Mouse (Mus musculus): ENCODE measurements around the gene Arhgdia. TPM values are rescaled to one million over a fixed set of nuclear protein-coding genes. Genes with fewer than 3 reads are reported as not detected.
A peak's percentile ranks its signal among the peaks of the same experiment; 100 is the strongest.

Arhgdia gene
- total and polyA plus RNA-seq, 2 experiments from 2014 or later, result 297 to 425 TPM

DNA sequence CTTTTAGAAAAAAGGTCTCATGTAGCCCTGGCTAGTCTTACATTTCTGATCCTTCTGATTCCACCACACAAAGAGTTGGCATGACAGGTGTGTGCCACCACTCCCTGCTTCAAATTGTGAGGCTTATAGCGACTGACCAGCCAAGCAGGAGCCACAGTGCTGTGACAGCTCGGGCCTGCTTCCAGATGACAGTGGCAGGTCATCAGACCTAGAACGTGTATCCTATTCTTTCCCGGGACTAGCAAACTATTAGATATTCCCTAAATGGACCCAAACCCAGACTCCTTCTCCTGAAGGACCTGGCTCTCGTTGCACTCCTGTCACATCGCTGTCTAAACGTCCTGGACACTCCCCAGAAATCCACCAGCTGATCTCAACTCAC, 32.6 kb downstream of the Arhgdia start:
- Histone ChIP-seq H3K4me1 (ENCODE audit: insufficient read depth, low read length) (peaks cover 16% of the 10 kb centered on the region), H3K9ac (replicated peaks; ENCODE audit: low read length) (peak overlapping the region; percentile 92), H3K9me3 (ENCODE audit: low read length) (no peaks in the 10 kb centered on the region), H3K27me3 (ENCODE audit: insufficient read depth, low read length) (no peaks in the 10 kb centered on the region), H3K4me3 (ENCODE audit: low read length) (peak overlapping the region; percentile 74), H3K36me3 (ENCODE audit: insufficient read depth, low read length) (peaks cover 10% of the 10 kb centered on the region), H3K4me2 (ENCODE audit: low read depth, low read length) (peak overlapping the region; percentile 86), H3K27ac (peak overlapping the region; percentile 84)
- ATAC-seq, result no peak
- no peak for DNase-seq (ENCODE audit: low spot score)
- TF ChIP-seq CTCF (IDR thresholded peaks at IDR 0.05; ENCODE audit: low read depth), result no peak
- 25% methylated on average over 7 of the region's 7 CpGs for WGBS

GRCm38 (mm10) chr11:120548214-120548613, 33.2 kb downstream of the Arhgdia start:
- no peak for TF ChIP-seq CTCF (IDR thresholded peaks at IDR 0.05; ENCODE audit: low read depth)
- no peaks in the 10 kb centered on the region for H3K27me3 ChIP-seq (ENCODE audit: insufficient read depth, low read length)
- 79% methylated on average over 3 of the region's 3 CpGs for WGBS
- H3K36me3 ChIP-seq (ENCODE audit: insufficient read depth, low read length), result peaks cover 15% of the 10 kb centered on the region
- peak overlapping the region; percentile 84; the same call in 1 of the 2 replicates for H3K27ac ChIP-seq
- H3K4me3 ChIP-seq (ENCODE audit: low read length), result peak overlapping the region; percentile 74
- H3K4me1 ChIP-seq (ENCODE audit: insufficient read depth, low read length), result peaks cover 16% of the 10 kb centered on the region
- DNase-seq (ENCODE audit: low spot score), result no peak
- peak overlapping the region; percentile 92; the same call in 1 of the 2 replicates for H3K9ac ChIP-seq (replicated peaks; ENCODE audit: low read length)
- H3K9me3 ChIP-seq (ENCODE audit: low read length), result no peaks in the 10 kb centered on the region
- no peak for ATAC-seq
- H3K4me2 ChIP-seq (ENCODE audit: low read depth, low read length), result peak overlapping the region; percentile 86

GRCm38 (mm10) chr11:120547469-120547868, 34.0 kb downstream of the Arhgdia start:
- peak overlapping the region; percentile 3; the same call in 1 of the 2 replicates for H3K9ac ChIP-seq (replicated peaks; ENCODE audit: low read length)
- DNase-seq (ENCODE audit: low spot score), result no peak
- no peaks in the 10 kb centered on the region for H3K27me3 ChIP-seq (ENCODE audit: insufficient read depth, low read length)
- peak overlapping the region; percentile 86; the same call in 1 of the 2 replicates for H3K4me2 ChIP-seq (ENCODE audit: low read depth, low read length)
- peaks cover 16% of the 10 kb centered on the region for H3K4me1 ChIP-seq (ENCODE audit: insufficient read depth, low read length)
- 56% methylated on average over 2 of the region's 2 CpGs for WGBS
- H3K36me3 ChIP-seq (ENCODE audit: insufficient read depth, low read length), result peaks cover 23% of the 10 kb centered on the region
- no peak overlapping the region for H3K4me3 ChIP-seq (ENCODE audit: low read length)
- no peak; the same call in 1 of the 2 replicates for TF ChIP-seq CTCF (IDR thresholded peaks at IDR 0.05; ENCODE audit: low read depth)
- ATAC-seq, result no peak
- H3K27ac ChIP-seq, result no peak overlapping the region
- no peaks in the 10 kb centered on the region for H3K9me3 ChIP-seq (ENCODE audit: low read length)

GRCm38 (mm10) chr11:120545964-120546363, 35.5 kb downstream of the Arhgdia start:
- ATAC-seq (no peak), DNase-seq (ENCODE audit: low spot score) (no peak)
- Histone ChIP-seq H3K9ac (replicated peaks; ENCODE audit: low read length) (no peak overlapping the region), H3K4me1 (ENCODE audit: insufficient read depth, low read length) (peaks cover 16% of the 10 kb centered on the region), H3K4me2 (ENCODE audit: low read depth, low read length) (no peak overlapping the region), H3K9me3 (ENCODE audit: low read length) (no peaks in the 10 kb centered on the region), H3K4me3 (ENCODE audit: low read length) (no peak overlapping the region), H3K27me3 (ENCODE audit: insufficient read depth, low read length) (no peaks in the 10 kb centered on the region), H3K36me3 (ENCODE audit: insufficient read depth, low read length) (peaks cover 25% of the 10 kb centered on the region), H3K27ac (no peak overlapping the region)
- 92% methylated on average over 3 of the region's 3 CpGs for WGBS
- no peak for TF ChIP-seq CTCF (IDR thresholded peaks at IDR 0.05; ENCODE audit: low read depth)

DNA sequence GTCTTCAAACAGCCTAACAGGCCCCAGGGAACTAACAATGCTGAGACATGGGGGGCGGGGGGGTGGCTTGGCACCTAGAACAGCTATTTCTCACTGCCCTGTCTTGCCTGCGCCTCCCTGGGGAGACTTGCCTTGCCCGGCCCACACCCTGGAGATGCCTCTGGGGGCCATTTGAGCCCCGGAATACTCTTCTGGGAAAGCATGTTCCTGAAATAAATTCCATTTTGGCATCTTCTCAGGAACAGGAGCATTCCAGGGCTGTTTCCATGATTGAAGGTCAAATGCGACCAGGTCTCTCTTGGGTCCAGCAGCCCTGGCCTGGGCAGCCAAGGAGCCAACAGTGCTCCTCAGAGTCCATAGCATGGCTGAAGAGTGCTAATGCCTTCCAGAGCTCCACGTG, 39.0 kb downstream of the Arhgdia start:
- Histone ChIP-seq H3K4me3 (ENCODE audit: low read length) (no peak overlapping the region), H3K9me3 (ENCODE audit: low read length) (no peaks in the 10 kb centered on the region), H3K27ac (no peak overlapping the region), H3K27me3 (ENCODE audit: insufficient read depth, low read length) (no peaks in the 10 kb centered on the region), H3K9ac (replicated peaks; ENCODE audit: low read length) (no peak overlapping the region), H3K36me3 (ENCODE audit: insufficient read depth, low read length) (peaks cover 25% of the 10 kb centered on the region), H3K4me1 (ENCODE audit: insufficient read depth, low read length) (peaks cover 22% of the 10 kb centered on the region), H3K4me2 (ENCODE audit: low read depth, low read length) (no peak overlapping the region)
- WGBS, result 85% methylated on average over 6 of the region's 6 CpGs
- DNase-seq (ENCODE audit: low spot score), result no peak
- no peak for ATAC-seq
- TF ChIP-seq CTCF (IDR thresholded peaks at IDR 0.05; ENCODE audit: low read depth), result no peak

DNA sequence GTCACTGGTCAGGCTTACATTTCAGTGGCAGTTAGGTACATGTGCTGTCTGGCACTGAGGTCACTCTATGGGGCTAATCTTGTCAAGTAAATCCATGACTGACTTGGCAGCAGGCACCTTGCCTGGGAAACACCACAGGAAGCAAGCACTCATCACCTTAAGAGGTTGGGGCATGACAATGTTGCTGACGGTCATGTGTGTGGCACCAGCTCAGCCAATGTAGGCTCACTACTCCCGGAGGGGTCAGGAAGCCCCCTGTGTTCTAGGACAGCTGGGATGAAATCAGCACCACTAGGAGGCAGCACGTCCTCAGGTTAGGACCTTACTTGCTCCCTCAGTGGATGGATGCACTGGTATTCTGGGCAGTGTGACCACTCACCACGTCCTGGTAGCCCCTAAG, 39.5 kb downstream of the Arhgdia start:
- Histone ChIP-seq H3K27ac (no peak overlapping the region), H3K4me3 (ENCODE audit: low read length) (no peak overlapping the region), H3K9me3 (ENCODE audit: low read length) (no peaks in the 10 kb centered on the region), H3K4me2 (ENCODE audit: low read depth, low read length) (no peak overlapping the region), H3K4me1 (ENCODE audit: insufficient read depth, low read length) (peaks cover 22% of the 10 kb centered on the region), H3K36me3 (ENCODE audit: insufficient read depth, low read length) (peaks cover 25% of the 10 kb centered on the region), H3K9ac (replicated peaks; ENCODE audit: low read length) (no peak overlapping the region), H3K27me3 (ENCODE audit: insufficient read depth, low read length) (no peaks in the 10 kb centered on the region)
- ATAC-seq, result no peak
- TF ChIP-seq CTCF (IDR thresholded peaks at IDR 0.05; ENCODE audit: low read depth), result peak; percentile 65
- peak; percentile 37 for DNase-seq (ENCODE audit: low spot score)
- WGBS, result 34% methylated on average over 4 of the region's 4 CpGs

- peak overlapping the region; percentile 21; the same call in 1 of the 2 replicates for H3K9ac ChIP-seq (replicated peaks; ENCODE audit: low read length)
Observed at GRCm38 (mm10) chr11:120539285-120540014, 42.0 kb downstream of the Arhgdia start.

More at GRCm38 (mm10) chr11:120539285-120540014, 42.0 kb downstream of the Arhgdia start:
- H3K27ac ChIP-seq, result peak overlapping the region; percentile 76
- DNase-seq (ENCODE audit: low spot score) (peak; percentile 65), ATAC-seq (peak; percentile 77)
- H3K9me3 ChIP-seq (ENCODE audit: low read length), result no peaks in the 10 kb centered on the region
- WGBS, result 11% methylated on average over 10 of the region's 10 CpGs
- H3K36me3 ChIP-seq (ENCODE audit: insufficient read depth, low read length), result peaks cover 22% of the 10 kb centered on the region
- no peaks in the 10 kb centered on the region for H3K27me3 ChIP-seq (ENCODE audit: insufficient read depth, low read length)
- no peak overlapping the region for H3K4me2 ChIP-seq (ENCODE audit: low read depth, low read length)
- no peak overlapping the region for H3K4me3 ChIP-seq (ENCODE audit: low read length)
- H3K4me1 ChIP-seq (ENCODE audit: insufficient read depth, low read length), result peaks cover 22% of the 10 kb centered on the region
- TF ChIP-seq CTCF (IDR thresholded peaks at IDR 0.05; ENCODE audit: low read depth), result no peak

All from hindbrain, postnatal 0 days (tissue).